Mouse (Mus musculus) heart, embryonic 14.5 days (tissue): ENCODE measurements at regions not wholly inside any gene's neighbourhood (a gene's known extent, or its start where the extent isn't known, plus 50 kb on each side); places are given as distances from the start of the nearest gene placed in this dataset.

Experiments
- ATAC-seq: fragments of 200-750 bp; cut with Nextera tagmentation; 2 replicates; pipeline ENCODE4 v1.8.0; 2017; ENCODE audit warnings: low read depth, moderate TSS enrichment; ENCODE audit not compliant: insufficient number of reproducible peaks, insufficient read depth, low FRiP score
- H3K27ac ChIP-seq, 2 experiments: fragments of 200-500 bp in 1 of 2; fragments of 300-500 bp in 1 of 2; sonication (generic) in 1 of 2; replicated peaks in 1 of 2; 2 replicates each; pipeline ENCODE4 v1.5.1; 2012 to 2014; ENCODE audit warnings: low read depth in 2 of 2, low read length in 2 of 2, control low read depth in 1 of 2, mild to moderate bottlenecking in 1 of 2, mixed read lengths in 1 of 2; ENCODE audit not compliant: control insufficient read depth in 1 of 2, insufficient read depth in 1 of 2
- H3K27me3 ChIP-seq: fragments of 300-500 bp; sonication (generic); 2 replicates; pipeline ENCODE4 v1.6.1; 2014; ENCODE audit warnings: mild to moderate bottlenecking, low read length, control low read depth; ENCODE audit not compliant: control insufficient read depth, insufficient read depth
- H3K36me3 ChIP-seq: fragments of 300-500 bp; sonication (generic); 2 replicates; pipeline ENCODE4 v1.6.1; 2014; ENCODE audit warnings: mild to moderate bottlenecking, control low read depth, low read length, mixed read lengths; ENCODE audit not compliant: control insufficient read depth, insufficient read depth
- H3K4me1 ChIP-seq, 2 experiments: fragments of 200-500 bp in 1 of 2; fragments of 300-500 bp in 1 of 2; sonication (generic) in 1 of 2; 2 replicates each; pipeline ENCODE4 v1.6.1; 2012 to 2014; ENCODE audit warnings: low read length in 2 of 2, control low read depth in 1 of 2, mixed read lengths in 1 of 2; ENCODE audit not compliant: control insufficient read depth in 2 of 2, insufficient read depth in 2 of 2
- H3K4me2 ChIP-seq: fragments of 300-500 bp; sonication (generic); 2 replicates; pipeline ENCODE4 v1.6.1; 2014; ENCODE audit warnings: mild to moderate bottlenecking, low read length
- H3K4me3 ChIP-seq, 2 experiments: fragments of 200-500 bp in 1 of 2; fragments of 300-500 bp in 1 of 2; sonication (generic) in 1 of 2; 2 replicates each; pipeline ENCODE4 v1.5.1; 2012 to 2014; ENCODE audit warnings: low read length in 2 of 2, mild to moderate bottlenecking in 2 of 2, control low read depth in 1 of 2, low read depth in 1 of 2, moderate library complexity in 1 of 2; ENCODE audit not compliant: control insufficient read depth in 1 of 2, insufficient read depth in 1 of 2
- H3K9ac ChIP-seq: fragments of 300-500 bp; sonication (generic); 2 replicates; pipeline ENCODE4 v1.6.1; 2014; ENCODE audit warnings: mild to moderate bottlenecking, low read length
- H3K9me3 ChIP-seq: fragments of 300-500 bp; sonication (generic); 2 replicates; pipeline ENCODE4 v1.6.1; 2016; ENCODE audit warnings: low read length, control low read depth; ENCODE audit not compliant: control insufficient read depth
- WGBS: fragments of 180-500 bp; shearing (Covaris S2); extraction: QIAGEN DNeasy Blood & Tissue Kit; methylation state at CpG from one replicate; pipeline ENCODE4 v1.1.7; 2014; 5-methylcytosine and 5-hydroxymethylcytosine counted together

DNA sequence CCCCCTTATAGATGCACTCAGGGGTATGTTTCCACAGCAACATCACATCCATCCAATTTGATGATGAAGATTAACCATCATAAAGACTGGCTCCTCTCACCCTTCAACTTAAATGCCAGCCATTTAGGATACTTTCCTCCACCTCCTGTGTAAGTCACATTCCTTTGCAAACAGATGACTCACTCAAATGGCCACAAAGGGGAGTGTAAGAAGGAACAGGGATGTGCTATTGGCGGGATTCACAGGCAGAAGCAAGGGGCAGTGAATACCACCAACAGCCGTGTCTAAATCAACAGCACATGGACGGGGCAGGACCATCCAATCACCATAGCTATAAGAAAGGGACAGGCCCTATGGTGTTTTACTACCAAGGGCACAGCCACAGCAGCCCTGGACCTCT, 50.9 kb upstream of the Cdon start:
- no peaks in the 10 kb centered on the region for H3K9me3 ChIP-seq
- H3K4me1 ChIP-seq, result peaks cover 0 to 7% of the 10 kb centered on the region in 2 experiments; a peak in 1 of 4 replicates
- no peaks in the 10 kb centered on the region for H3K27me3 ChIP-seq
- H3K4me3 ChIP-seq, result no peak overlapping the region
- ATAC-seq, result no peak
- no peak overlapping the region for H3K4me2 ChIP-seq
- WGBS, result 76% methylated on average over 3 of the region's 3 CpGs
- no peak overlapping the region for H3K9ac ChIP-seq
- H3K36me3 ChIP-seq, result no peaks in the 10 kb centered on the region
- no peak overlapping the region for H3K27ac ChIP-seq

GRCm38 (mm10) chr9:35370895-35371294, 50.0 kb upstream of the Cdon start:
- Histone ChIP-seq H3K9ac (no peak overlapping the region), H3K27me3 (no peaks in the 10 kb centered on the region), H3K36me3 (no peaks in the 10 kb centered on the region), H3K4me1 (peaks cover 0 to 7% of the 10 kb centered on the region in 2 experiments; a peak in 1 of 4 replicates), H3K27ac (no peak overlapping the region), H3K4me2 (no peak overlapping the region), H3K4me3 (no peak overlapping the region), H3K9me3 (no peaks in the 10 kb centered on the region)
- WGBS, result 82% methylated on average over 3 of the region's 3 CpGs
- no peak for ATAC-seq
